Mouse (Mus musculus) gastrocnemius, postnatal 4 days (tissue): ENCODE data around the gene Trpv4. TPM values are rescaled to one million over a fixed set of nuclear protein-coding genes. Genes with fewer than 3 reads are reported as not detected.

Source experiments
- total RNA-seq, 2 experiments: library from RNA; stranded (reverse); gene quantifications; 2 replicates each; pipeline ENCODE4 v1.2.3; 2021

Trpv4 gene
- total RNA-seq, 2 experiments from 2014 or later = 1.6 to 1.8 TPM

Other genes starting within 250 kb of the Trpv4 start
- gene Mmab, start 214.4 kb downstream of the Trpv4 start, total RNA-seq = 10 to 100 TPM; 13.6 to 16.0 TPM
- gene Mvk, start 214.2 kb downstream of the Trpv4 start, total RNA-seq = 10 to 100 TPM; 20.8 to 24.2 TPM
- 1 to 10 TPM; 2.2 to 2.5 TPM for gene Fam222a, start 90.4 kb downstream of the Trpv4 start, total RNA-seq
- 10 to 100 TPM; 26.4 to 31.8 TPM for gene Gltp, start 32.6 kb upstream of the Trpv4 start, total RNA-seq
- 1 to 10 TPM; 6.3 to 6.9 TPM for gene Tchp, start 49.3 kb upstream of the Trpv4 start, total RNA-seq
- gene Ankrd13a, start 116.3 kb upstream of the Trpv4 start, total RNA-seq = 10 to 100 TPM; 46.2 to 53.1 TPM
- gene Git2, start 117.1 kb upstream of the Trpv4 start, total RNA-seq = 10 to 100 TPM; 37.6 to 50.1 TPM
- 10 to 100 TPM; 20.6 to 29.6 TPM for gene 1500011B03Rik, start 165.0 kb upstream of the Trpv4 start, total RNA-seq
- not detected for gene 4930519G04Rik, start 195.2 kb upstream of the Trpv4 start, total RNA-seq
- not detected for gene Gm9936, start 200.3 kb upstream of the Trpv4 start, total RNA-seq
- gene Oasl2, start 238.5 kb upstream of the Trpv4 start, total RNA-seq = 1 to 10 TPM; 1.4 to 2.5 TPM